In genomic region chr8:87747582-87747981, GRCm38 (mm10) we compare ENCODE assay signal across 9 mouse cellular contexts.
DNase-seq lines count a peak whose midpoint lies in the region; ATAC-seq and TF ChIP-seq lines count a peak whose summit lies in the region.
"Had no signal": no experiment of that assay in that cellular context is flagged by ENCODE, and none has a peak within 500 bp of the region (broad histone marks: within the 10 kb centered on the region; RNA-seq: fewer than 3 reads in every experiment).

No protein-coding gene starts in this region.

- peak; percentile 61 for TF ChIP-seq CTCF in layer of hippocampus, adult 2 months (conservative IDR thresholded peaks at IDR 0.05)
- 0 out of 2 replicates have a peak, but pooled peaks have one; percentile 16 for TF ChIP-seq CTCF in liver, postnatal 0 days (IDR thresholded peaks at IDR 0.05; ENCODE audit: low read depth)

- H3K36me3 ChIP-seq in heart, embryonic 11.5 days (ENCODE audit: control insufficient read depth, insufficient read depth, low read length): no peaks in the 10 kb centered on the region
- H3K36me3 ChIP-seq in liver, postnatal 0 days (replicated peaks; ENCODE audit: insufficient read depth, low read length): no peaks in the 10 kb centered on the region
- no peaks in the 10 kb centered on the region for H3K36me3 ChIP-seq in stomach, embryonic 14.5 days (ENCODE audit: control insufficient read depth, insufficient read depth, low read length)

- no peak overlapping the region for H3K4me2 ChIP-seq in heart, embryonic 11.5 days
- H3K4me2 ChIP-seq in liver, postnatal 0 days (ENCODE audit: low read depth, low read length): no peak overlapping the region
- no peak overlapping the region for H3K4me2 ChIP-seq in stomach, embryonic 14.5 days (replicated peaks; ENCODE audit: low read depth, low read length)

- H3K27me3 ChIP-seq in heart, embryonic 11.5 days (ENCODE audit: control insufficient read depth, insufficient read depth, low read length): no peaks in the 10 kb centered on the region
- no peaks in the 10 kb centered on the region for H3K27me3 ChIP-seq in liver, postnatal 0 days (ENCODE audit: insufficient read depth, low read length)
- H3K27me3 ChIP-seq in stomach, embryonic 14.5 days (ENCODE audit: control insufficient read depth, insufficient read depth, low read length): no peaks in the 10 kb centered on the region

- peaks cover 12% of the 10 kb centered on the region; the same call in 1 of the 2 replicates for H3K4me1 ChIP-seq in heart, embryonic 11.5 days (ENCODE audit: control insufficient read depth, insufficient read depth, low read length)
- no peaks in the 10 kb centered on the region for H3K4me1 ChIP-seq in liver, postnatal 0 days (ENCODE audit: insufficient read depth)
- H3K4me1 ChIP-seq in stomach, embryonic 14.5 days (ENCODE audit: control insufficient read depth, insufficient read depth, low read length): peaks cover 38% of the 10 kb centered on the region

- no peak overlapping the region for H3K4me3 ChIP-seq in layer of hippocampus, adult 2 months
- H3K4me3 ChIP-seq in heart, embryonic 11.5 days (ENCODE audit: low read depth, low read length): no peak overlapping the region
- H3K4me3 ChIP-seq in liver, postnatal 0 days (ENCODE audit: low read depth, low read length): no peak overlapping the region
- H3K4me3 ChIP-seq in stomach, embryonic 14.5 days (ENCODE audit: low read depth, low read length): no peak overlapping the region
- H3K4me3 ChIP-seq: erythroblast, embryonic 14.5 days had no signal

- WGBS in heart, embryonic 11.5 days (ENCODE audit: insufficient replicate concordance): 26% methylated on average over 8 of the region's 8 CpGs
- 43% methylated on average over 8 of the region's 8 CpGs for WGBS in liver, postnatal 0 days (ENCODE audit: insufficient replicate concordance)
- 40% methylated on average over 8 of the region's 8 CpGs for WGBS in stomach, embryonic 14.5 days

- no peaks in the 10 kb centered on the region for H3K9me3 ChIP-seq in heart, embryonic 11.5 days (replicated peaks; ENCODE audit: control insufficient read depth, low read length)
- H3K9me3 ChIP-seq in liver, postnatal 0 days (ENCODE audit: low read length): no peaks in the 10 kb centered on the region
- H3K9me3 ChIP-seq in stomach, embryonic 14.5 days (ENCODE audit: control insufficient read depth, low read depth, low read length): no peaks in the 10 kb centered on the region

- ATAC-seq in heart, embryonic 11.5 days (replicated peaks; ENCODE audit: insufficient number of reproducible peaks, low FRiP score, low TSS enrichment): no peak
- no peak for ATAC-seq in liver, postnatal 0 days
- peak; percentile 57; the same call in 1 of the 2 replicates for ATAC-seq in stomach, embryonic 14.5 days (ENCODE audit: insufficient number of reproducible peaks, insufficient read depth, low FRiP score, low read depth)

- H3K9ac ChIP-seq in heart, embryonic 11.5 days (ENCODE audit: low read depth, low read length): no peak overlapping the region
- no peak overlapping the region for H3K9ac ChIP-seq in liver, postnatal 0 days (replicated peaks)
- H3K9ac ChIP-seq in stomach, embryonic 14.5 days (replicated peaks; ENCODE audit: low read depth, low read length): no peak overlapping the region

- no peak for TF ChIP-seq EP300 in liver, postnatal 0 days (IDR thresholded peaks at IDR 0.05; ENCODE audit: low read depth)

- no peak overlapping the region for H3K27ac ChIP-seq in layer of hippocampus, adult 2 months
- H3K27ac ChIP-seq in heart, embryonic 11.5 days (ENCODE audit: low read depth, low read length): 0 out of 2 replicates have a peak overlapping the region, but pooled peaks have one; percentile 22
- H3K27ac ChIP-seq in liver, postnatal 0 days (ENCODE audit: low read depth): no peak overlapping the region
- H3K27ac ChIP-seq in stomach, embryonic 14.5 days (ENCODE audit: low read length): peak overlapping the region; percentile 71; the same call in 1 of the 2 replicates

- DNase-seq in layer of hippocampus, adult 2 months (ENCODE audit: low spot score in 2 of 2): no peak
- DNase-seq in layer of hippocampus, postnatal 14 days (ENCODE audit: low spot score in 2 of 2): no peak
- DNase-seq in embryo, embryonic 10 days (ENCODE audit: low spot score): peak; percentile 47
- no peak for DNase-seq in liver, postnatal 0 days
- DNase-seq in adrenal gland, postnatal 10 days: no peak
- DNase-seq in thymus, postnatal 14 days: no peak

Comparison
In these comparisons a context has a peak if more than half of its experiments do, and no peak if none do; other contexts are left out.
1. H3K27ac ChIP-seq: peak in heart, embryonic 11.5 days (single experiment) and stomach, embryonic 14.5 days (single experiment); none in layer of hippocampus, adult 2 months (single experiment) and liver, postnatal 0 days (single experiment).